11 mouse cellular contexts compared by ENCODE assay signal in genomic region chr1:83796961-83797891, GRCm38 (mm10).
DNase-seq lines count a peak whose midpoint lies in the region; ATAC-seq and TF ChIP-seq lines count a peak whose summit lies in the region.
"Had no signal": no experiment of that assay in that cellular context is flagged by ENCODE, and none has a peak within 500 bp of the region (broad histone marks: within the 10 kb centered on the region; RNA-seq: fewer than 3 reads in every experiment).

No protein-coding gene starts in this region.

- no peak overlapping the region for H3K9ac ChIP-seq in intestine, embryonic 14.5 days (ENCODE audit: low read length)
- no peak overlapping the region for H3K9ac ChIP-seq in intestine, postnatal 0 days (ENCODE audit: low read depth, low read length)
- no peak overlapping the region for H3K9ac ChIP-seq in intestine, embryonic 15.5 days
- H3K9ac ChIP-seq: heart, embryonic 13.5 days had no signal

- H3K4me3 ChIP-seq in intestine, embryonic 14.5 days (ENCODE audit: low read depth, low read length), result no peak overlapping the region
- H3K4me3 ChIP-seq in intestine, postnatal 0 days (ENCODE audit: low read depth, low read length), result no peak overlapping the region
- no peak overlapping the region for H3K4me3 ChIP-seq in testis, adult 2 months (ENCODE audit: control insufficient read depth, low read depth, low read length)
- H3K4me3 ChIP-seq in intestine, embryonic 15.5 days (replicated peaks), result no peak overlapping the region
- H3K4me3 ChIP-seq: heart, embryonic 13.5 days had no signal

- no peak overlapping the region for H3K4me2 ChIP-seq in intestine, embryonic 14.5 days (ENCODE audit: low read length)
- no peak overlapping the region for H3K4me2 ChIP-seq in intestine, postnatal 0 days (replicated peaks; ENCODE audit: low read depth)
- H3K4me2 ChIP-seq in intestine, embryonic 15.5 days (replicated peaks), result no peak overlapping the region
- H3K4me2 ChIP-seq: heart, embryonic 13.5 days had no signal

- H3K27ac ChIP-seq in intestine, embryonic 14.5 days (ENCODE audit: low read depth), result peak overlapping the region; percentile 43; the same call in 1 of the 2 replicates
- no peak overlapping the region for H3K27ac ChIP-seq in intestine, postnatal 0 days (ENCODE audit: low read depth, low read length)
- H3K27ac ChIP-seq in testis, adult 2 months (ENCODE audit: control insufficient read depth, insufficient read depth, low read depth, low read length), result peak overlapping the region; percentile 61; the same call in 1 of the 2 replicates
- no peak overlapping the region for H3K27ac ChIP-seq in intestine, embryonic 15.5 days
- H3K27ac ChIP-seq: heart, embryonic 13.5 days had no signal

- TF ChIP-seq POLR2A in testis, adult 2 months (IDR thresholded peaks at IDR 0.05; ENCODE audit: control insufficient read depth, low read depth, low read length), result no peak

- H3K36me3 ChIP-seq in intestine, embryonic 14.5 days (ENCODE audit: control insufficient read depth, insufficient read depth, low read length), result no peaks in the 10 kb centered on the region
- no peaks in the 10 kb centered on the region for H3K36me3 ChIP-seq in intestine, postnatal 0 days (ENCODE audit: control insufficient read depth, insufficient read depth)
- H3K36me3 ChIP-seq in testis, adult 2 months (ENCODE audit: control insufficient read depth, insufficient read depth, low read length), result no peaks in the 10 kb centered on the region
- H3K36me3 ChIP-seq in intestine, embryonic 15.5 days, result no peaks in the 10 kb centered on the region
- H3K36me3 ChIP-seq: heart, embryonic 13.5 days had no signal

- H3K27me3 ChIP-seq in intestine, embryonic 14.5 days (replicated peaks; ENCODE audit: control insufficient read depth, insufficient read depth, low read length), result no peaks in the 10 kb centered on the region
- no peaks in the 10 kb centered on the region for H3K27me3 ChIP-seq in intestine, postnatal 0 days (replicated peaks; ENCODE audit: control insufficient read depth, insufficient read depth, low read length)
- no peaks in the 10 kb centered on the region for H3K27me3 ChIP-seq in testis, adult 2 months (ENCODE audit: control insufficient read depth, insufficient read depth, low read length)
- H3K27me3 ChIP-seq in intestine, embryonic 15.5 days (replicated peaks), result no peaks in the 10 kb centered on the region
- H3K27me3 ChIP-seq: heart, embryonic 13.5 days had no signal

- TF ChIP-seq CTCF in intestine, postnatal 0 days (IDR thresholded peaks at IDR 0.05; ENCODE audit: low read depth), result no peak
- TF ChIP-seq CTCF in testis, adult 2 months (IDR thresholded peaks at IDR 0.05; ENCODE audit: control insufficient read depth, insufficient read depth, insufficient replicate concordance, low read depth, low read length), result no peak

- 39% methylated on average over 7 of the region's 7 CpGs for WGBS in intestine, embryonic 14.5 days
- 25% methylated on average over 7 of the region's 7 CpGs for whole genome bisulfite sequencing in intestine, postnatal 0 days
- 42% methylated on average over 7 of the region's 7 CpGs for WGBS in intestine, embryonic 15.5 days

- DNase-seq in intestine, embryonic 14.5 days (ENCODE audit: low spot score), result no peak
- DNase-seq in testis, postnatal 10 days (ENCODE audit: low spot score), result no peak
- DNase-seq in skeletal muscle tissue, adult 2 months (ENCODE audit: low read depth, low spot score), result peak; percentile 52
- no peak for DNase-seq in thymus, postnatal 0 days (ENCODE audit: low spot score)
- no peak for DNase-seq in spleen, postnatal 10 days (ENCODE audit: low spot score in 2 of 2)
- DNase-seq: adrenal gland, postnatal 36 days; thymus, adult 2 months had no signal

- no peak for ATAC-seq in intestine, embryonic 14.5 days (replicated peaks; ENCODE audit: low FRiP score, low TSS enrichment, low read depth)
- ATAC-seq in intestine, postnatal 0 days, result no peak
- ATAC-seq in intestine, embryonic 15.5 days, result peak; percentile 71

- no peaks in the 10 kb centered on the region for H3K4me1 ChIP-seq in intestine, embryonic 14.5 days (replicated peaks; ENCODE audit: control insufficient read depth, insufficient read depth, low read length)
- no peaks in the 10 kb centered on the region for H3K4me1 ChIP-seq in intestine, postnatal 0 days (replicated peaks; ENCODE audit: control insufficient read depth, insufficient read depth, low read length)
- no peaks in the 10 kb centered on the region for H3K4me1 ChIP-seq in testis, adult 2 months (ENCODE audit: control insufficient read depth, insufficient read depth, low read length)
- H3K4me1 ChIP-seq in intestine, embryonic 15.5 days (replicated peaks), result 0 out of 2 replicates have a peak, but pooled peaks cover 3% of the 10 kb centered on the region
- H3K4me1 ChIP-seq: heart, embryonic 13.5 days had no signal

- H3K9me3 ChIP-seq in intestine, embryonic 14.5 days (ENCODE audit: control insufficient read depth, low read length), result no peaks in the 10 kb centered on the region; the same call in 1 of the 2 replicates
- H3K9me3 ChIP-seq in intestine, postnatal 0 days (ENCODE audit: control insufficient read depth), result no peaks in the 10 kb centered on the region
- H3K9me3 ChIP-seq in intestine, embryonic 15.5 days, result no peaks in the 10 kb centered on the region
- H3K9me3 ChIP-seq: heart, embryonic 13.5 days had no signal

Comparison
In these comparisons a context has a peak if more than half of its experiments do, and no peak if none do; other contexts are left out.
1. H3K27ac ChIP-seq: peak in intestine, embryonic 14.5 days (single experiment) and testis, adult 2 months (single experiment); none in intestine, postnatal 0 days (single experiment) and intestine, embryonic 15.5 days (single experiment).